Mouse (Mus musculus) cerebellum, postnatal 10 days (tissue): ENCODE data around the gene Alcam.
A peak's percentile ranks its signal among the peaks of the same experiment; 100 is the strongest.

ENCODE experiments used
- DNase-seq, 2 experiments: peaks; one replicate each; pipeline ENCODE4 v3.0.0; 2021; ENCODE audit warnings: mixed read lengths in 2 of 2

Gene Alcam

DNA sequence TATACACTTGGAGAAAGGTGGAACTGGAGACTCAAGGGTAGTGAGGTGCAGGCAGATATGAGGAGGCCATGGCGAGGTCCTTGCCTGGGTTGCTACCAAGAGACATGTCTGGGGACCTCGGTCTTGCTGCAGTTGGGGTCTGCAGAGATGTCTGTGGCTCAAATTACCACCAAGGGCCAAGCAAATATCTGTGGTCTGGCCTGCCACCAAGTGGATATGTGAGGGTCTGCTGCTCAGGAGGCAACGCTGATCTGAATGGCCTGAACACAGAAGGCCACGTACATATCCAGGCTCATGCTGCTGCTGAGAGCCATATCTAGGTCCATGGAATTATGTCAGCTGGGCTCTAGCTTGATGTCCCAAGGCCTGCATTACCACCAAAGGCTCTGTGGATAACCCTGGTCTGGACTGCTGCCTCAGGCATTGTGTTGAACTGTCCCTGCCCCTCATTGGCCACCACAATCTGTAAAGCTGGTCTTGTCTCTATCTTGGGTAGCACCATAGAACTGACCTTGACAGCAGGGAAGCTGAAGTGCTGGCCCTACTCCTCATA is 210.4 kb downstream of the Alcam start:
- DNase-seq = peak; percentile 9 to 13

DNA sequence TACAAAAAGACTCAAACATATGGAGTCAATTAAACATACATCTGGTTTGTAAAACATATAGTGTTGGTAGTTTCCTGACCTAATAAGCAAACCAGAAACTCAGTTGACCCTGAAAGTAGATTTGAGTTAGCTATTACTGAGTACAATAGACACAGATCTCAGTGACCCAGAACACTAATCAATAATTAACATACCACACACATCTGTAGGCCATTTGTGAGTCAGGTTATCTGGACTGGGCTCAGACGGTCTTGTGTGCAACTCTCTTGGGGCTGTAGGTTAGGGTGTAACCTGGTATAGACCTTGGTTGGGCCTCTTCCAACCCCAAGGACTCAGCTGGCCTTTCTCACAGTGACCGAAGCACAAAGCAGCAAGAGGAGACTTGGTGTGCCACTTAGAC is 211.7 kb downstream of the Alcam start:
- DNase-seq = no peak

DNA sequence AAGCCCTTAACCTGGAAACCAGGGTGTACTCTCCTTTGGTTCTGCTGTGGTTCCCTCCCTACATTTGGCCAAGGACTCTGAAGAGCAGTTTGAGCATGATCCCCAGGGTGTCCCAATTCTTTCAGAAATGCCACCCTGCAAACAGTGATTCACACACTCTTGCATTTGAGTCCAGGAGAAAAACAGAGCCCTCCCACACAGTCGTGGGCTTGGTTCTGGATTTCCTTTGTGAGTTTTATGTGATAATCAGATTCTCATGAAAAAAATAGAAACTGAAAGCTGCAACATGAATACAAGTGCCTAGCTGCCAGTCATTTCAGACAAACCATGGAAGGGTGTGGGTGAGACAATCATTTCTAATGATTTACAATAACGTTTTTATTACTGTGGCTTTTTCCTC is 223.9 kb downstream of the Alcam start:
- no peak for DNase-seq

DNA sequence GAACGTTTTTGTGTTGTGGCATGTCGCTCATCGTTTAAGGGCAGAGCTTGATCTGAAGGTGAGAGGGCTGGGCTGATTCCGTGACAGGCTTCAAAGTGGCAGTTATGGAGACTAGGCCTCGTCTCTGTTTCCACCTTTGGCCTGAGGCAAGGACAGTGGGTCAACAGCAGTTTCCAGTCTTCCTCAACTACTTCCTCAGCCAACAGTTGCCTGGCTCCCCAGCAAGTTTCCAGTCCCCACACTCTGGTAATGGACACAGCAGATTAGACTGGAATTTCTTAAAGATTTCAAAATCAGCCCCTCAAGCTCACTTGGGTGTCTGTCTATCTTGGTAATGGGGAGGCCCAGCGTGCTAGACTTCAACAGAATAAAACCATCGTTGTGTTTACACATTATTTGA is 224.4 kb downstream of the Alcam start:
- no peak for DNase-seq

DNA sequence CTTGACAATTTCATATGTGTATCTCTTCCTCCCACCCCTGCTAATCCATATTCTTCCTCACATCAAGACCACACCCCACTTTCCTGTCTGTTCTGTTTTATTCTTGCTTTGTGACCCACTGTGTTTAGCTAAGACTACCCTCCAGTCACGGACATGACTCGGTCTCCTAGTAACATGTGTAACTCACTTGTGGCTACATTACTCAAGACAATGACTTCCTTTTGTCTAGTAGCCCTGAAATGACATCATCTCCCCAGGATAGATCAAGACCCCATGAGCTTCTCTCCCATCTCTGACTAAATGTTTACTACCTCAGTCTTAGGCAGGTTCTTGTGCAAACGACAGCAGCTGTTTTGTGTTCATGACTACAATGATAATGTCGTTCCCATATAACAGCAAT is 231.0 kb downstream of the Alcam start:
- no peak for DNase-seq

DNA sequence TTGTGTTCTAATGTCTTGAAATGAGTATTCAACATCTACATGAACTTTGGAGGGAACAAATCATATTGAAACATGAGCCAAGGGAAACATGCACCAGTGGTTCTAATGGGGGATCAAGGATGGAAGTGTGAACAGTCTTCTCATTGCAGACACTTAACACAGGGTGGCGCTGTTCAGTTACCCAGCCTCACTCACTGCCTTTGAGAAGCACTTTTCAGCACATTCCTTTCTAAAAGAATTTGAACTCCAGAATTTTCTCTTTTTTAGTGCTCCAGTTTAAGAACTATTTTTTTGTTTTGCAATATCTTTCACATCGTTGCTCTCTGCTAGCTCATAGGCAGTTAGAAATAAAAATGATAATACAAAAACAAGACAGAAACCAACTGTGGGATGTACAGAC is 234.8 kb downstream of the Alcam start:
- peak; percentile 53 to 56 for DNase-seq

DNA sequence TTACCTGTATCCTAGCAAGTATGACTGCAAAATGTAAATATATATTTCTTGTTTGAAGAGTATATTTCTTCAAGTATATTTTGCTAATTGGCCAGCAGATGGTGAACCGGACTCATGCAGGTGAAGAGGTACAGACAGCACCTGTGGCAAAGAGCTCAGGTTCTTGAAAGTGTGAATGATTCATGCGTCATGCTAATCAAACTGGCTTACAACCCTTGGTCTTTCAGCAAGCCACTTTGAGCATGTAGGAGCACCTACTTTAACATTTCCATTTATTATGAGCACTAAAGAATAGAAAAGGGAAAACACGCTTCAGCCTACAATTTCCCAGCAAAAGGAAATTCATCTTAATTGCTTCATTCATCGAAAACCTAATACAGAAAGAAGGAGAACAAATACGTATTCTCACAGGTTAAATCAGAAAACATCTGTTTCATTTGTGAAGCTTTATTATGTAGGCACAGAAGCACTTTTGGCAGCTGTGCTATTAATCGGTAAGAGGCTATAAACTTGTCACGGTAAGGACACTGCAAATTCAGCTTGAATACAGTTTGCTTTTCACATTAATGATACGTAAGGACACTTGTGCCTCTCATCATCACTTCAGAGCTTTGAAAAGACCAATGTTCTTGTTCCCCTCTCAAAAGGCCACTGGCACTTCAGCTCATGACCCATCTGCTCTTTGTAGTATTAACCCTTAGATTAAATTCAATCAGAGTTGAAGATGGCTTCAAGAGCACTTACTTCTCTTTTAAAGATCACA is 242.8 kb downstream of the Alcam start:
- DNase-seq = no peak

DNA sequence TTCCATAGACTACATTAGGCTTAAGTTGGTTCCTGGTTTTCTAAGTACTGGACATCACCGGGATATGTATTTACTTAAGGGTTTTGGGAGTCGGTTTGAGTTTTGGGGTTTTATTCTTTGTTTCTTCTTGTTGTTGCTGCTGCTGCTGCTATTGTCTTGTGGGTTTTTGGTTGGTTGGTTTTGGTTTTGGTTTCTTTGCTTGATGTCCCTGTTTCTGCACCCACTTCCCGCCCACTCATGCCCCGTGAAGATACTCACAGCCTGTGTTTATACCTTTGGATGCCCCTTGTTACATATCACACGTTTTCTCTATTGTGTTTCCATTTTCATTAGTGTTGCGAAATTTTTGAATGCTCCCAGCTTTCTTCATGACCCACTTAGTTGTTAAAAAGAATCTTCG is 253.8 kb downstream of the Alcam start:
- DNase-seq = no peak
